25 mouse cellular contexts compared by ENCODE assay signal in genomic region chr2:30703308-30703707, GRCm38 (mm10).
DNase-seq lines count a peak whose midpoint lies in the region; ATAC-seq and TF ChIP-seq lines count a peak whose summit lies in the region.
"Had no signal": no experiment of that assay in that cellular context is flagged by ENCODE, and none has a peak within 500 bp of the region (broad histone marks: within the 10 kb centered on the region; RNA-seq: fewer than 3 reads in every experiment).

No protein-coding gene starts in this region.

- peak overlapping the region; percentile 32; the same call in 1 of the 2 replicates for H3K27ac ChIP-seq in heart, embryonic 13.5 days (replicated peaks)
- H3K27ac ChIP-seq in heart, embryonic 12.5 days (ENCODE audit: poor library complexity, severe bottlenecking), result no peak overlapping the region; the same call in 1 of the 2 replicates
- peak overlapping the region; percentile 55; the same call in 1 of the 2 replicates for H3K27ac ChIP-seq in intestine, embryonic 14.5 days (ENCODE audit: low read depth)
- H3K27ac ChIP-seq in intestine, embryonic 15.5 days, result no peak overlapping the region
- H3K27ac ChIP-seq in MEL (ENCODE audit: control insufficient read depth, low read depth, low read length), result no peak overlapping the region
- H3K27ac ChIP-seq: liver, embryonic 13.5 days had no signal

- TF ChIP-seq CTCF in MEL (IDR thresholded peaks at IDR 0.05 in 2 of 3, conservative IDR thresholded peaks at IDR 0.05 in 1 of 3; ENCODE audit: control insufficient read depth in 1 of 3, insufficient read depth in 1 of 3, low read depth in 2 of 3, low read length in 3 of 3, poor library complexity in 1 of 3, severe bottlenecking in 1 of 3), result no peak

- WGBS in heart, embryonic 13.5 days, result 82% methylated on average over 1 of the region's 1 CpGs
- WGBS in heart, embryonic 12.5 days, result 87% methylated on average over 1 of the region's 1 CpGs
- WGBS in intestine, embryonic 14.5 days, result 93% methylated on average over 1 of the region's 1 CpGs
- 90% methylated on average over 1 of the region's 1 CpGs for WGBS in intestine, embryonic 15.5 days

- no peak overlapping the region for H3K4me3 ChIP-seq in heart, embryonic 13.5 days
- no peak overlapping the region for H3K4me3 ChIP-seq in heart, embryonic 12.5 days
- H3K4me3 ChIP-seq in intestine, embryonic 14.5 days (ENCODE audit: low read depth, low read length), result no peak overlapping the region
- H3K4me3 ChIP-seq in intestine, embryonic 15.5 days (replicated peaks), result no peak overlapping the region
- no peak overlapping the region for H3K4me3 ChIP-seq in MEL (ENCODE audit: control insufficient read depth in 1 of 2, insufficient read depth in 1 of 2, low read depth in 2 of 2, low read length in 2 of 2)
- H3K4me3 ChIP-seq: embryonic facial prominence, embryonic 13.5 days; liver, embryonic 13.5 days; megakaryocyte, embryonic 14.5 days had no signal

- peaks cover 1% of the 10 kb centered on the region; the same call in 1 of the 2 replicates for H3K79me2 ChIP-seq in MEL (ENCODE audit: control insufficient read depth, insufficient read depth, low read length, poor library complexity)

- peak in 1 of 2 experiments; percentile 50; a peak in 1 of 4 replicates for TF ChIP-seq POLR2A in MEL (IDR thresholded peaks at IDR 0.05; ENCODE audit: control insufficient read depth in 1 of 2, insufficient read depth in 1 of 2, low read depth in 1 of 2, low read length in 2 of 2, poor library complexity in 1 of 2)

- H3K27me3 ChIP-seq in heart, embryonic 13.5 days (replicated peaks), result no peaks in the 10 kb centered on the region
- H3K27me3 ChIP-seq in heart, embryonic 12.5 days (replicated peaks), result no peaks in the 10 kb centered on the region
- no peaks in the 10 kb centered on the region for H3K27me3 ChIP-seq in intestine, embryonic 14.5 days (replicated peaks; ENCODE audit: control insufficient read depth, insufficient read depth, low read length)
- H3K27me3 ChIP-seq in intestine, embryonic 15.5 days (replicated peaks), result no peaks in the 10 kb centered on the region
- no peaks in the 10 kb centered on the region for H3K27me3 ChIP-seq in MEL (ENCODE audit: control insufficient read depth in 1 of 2, insufficient read depth in 2 of 2, low read length in 2 of 2)
- H3K27me3 ChIP-seq: embryonic facial prominence, embryonic 13.5 days had no signal

- no peak for ATAC-seq in heart, embryonic 13.5 days (ENCODE audit: extremely low read depth, insufficient number of reproducible peaks, low FRiP score, low TSS enrichment)
- no peak for ATAC-seq in heart, embryonic 12.5 days (ENCODE audit: insufficient number of reproducible peaks, low FRiP score)
- no peak for ATAC-seq in intestine, embryonic 14.5 days (replicated peaks; ENCODE audit: low FRiP score, low TSS enrichment, low read depth)
- no peak for ATAC-seq in intestine, embryonic 15.5 days
- no peak for ATAC-seq in erythroblast, adult 5-6 weeks (replicated peaks; ENCODE audit: low FRiP score, poor library complexity, severe bottlenecking)
- ATAC-seq: CD4-positive, CD25-positive, alpha-beta regulatory T cell, adult 4 months; forebrain, embryonic 16.5 days; intestine, embryonic 16.5 days had no signal

- DNase-seq in intestine, embryonic 14.5 days (ENCODE audit: low spot score), result no peak
- DNase-seq in lung, postnatal 10 days, result peak; percentile 7
- no peak for DNase-seq in lung, postnatal 14 days
- peak; percentile 46 for DNase-seq in MEL (ENCODE audit: low read depth, low spot score)
- DNase-seq: adrenal gland, postnatal 25 days; cerebellum, adult 8-10 months; cerebellum, postnatal 36 days; embryo, embryonic 11 days; gastrocnemius, postnatal 14 days; heart, postnatal 36 days; kidney, postnatal 36 days; layer of hippocampus, adult 9-11 months; liver, embryonic 13.5 days; lung, adult 2 months; thymus, adult 2 months; thymus, postnatal 4 days had no signal

- H3K4me2 ChIP-seq in heart, embryonic 13.5 days, result no peak overlapping the region
- no peak overlapping the region for H3K4me2 ChIP-seq in heart, embryonic 12.5 days
- H3K4me2 ChIP-seq in intestine, embryonic 14.5 days (ENCODE audit: low read length), result no peak overlapping the region
- no peak overlapping the region for H3K4me2 ChIP-seq in intestine, embryonic 15.5 days (replicated peaks)
- H3K4me2 ChIP-seq: embryonic facial prominence, embryonic 13.5 days; liver, embryonic 13.5 days had no signal

- H3K9ac ChIP-seq in heart, embryonic 13.5 days, result no peak overlapping the region
- H3K9ac ChIP-seq in heart, embryonic 12.5 days, result no peak overlapping the region
- no peak overlapping the region for H3K9ac ChIP-seq in intestine, embryonic 14.5 days (ENCODE audit: low read length)
- no peak overlapping the region for H3K9ac ChIP-seq in intestine, embryonic 15.5 days
- H3K9ac ChIP-seq in MEL (ENCODE audit: control insufficient read depth, low read depth, low read length, poor library complexity, severe bottlenecking), result no peak overlapping the region
- H3K9ac ChIP-seq: liver, embryonic 13.5 days had no signal

- H3K9me3 ChIP-seq in heart, embryonic 13.5 days, result peaks cover 4% of the 10 kb centered on the region; the same call in 1 of the 2 replicates
- peaks cover 6% of the 10 kb centered on the region for H3K9me3 ChIP-seq in heart, embryonic 12.5 days (replicated peaks)
- no peaks in the 10 kb centered on the region for H3K9me3 ChIP-seq in intestine, embryonic 14.5 days (ENCODE audit: control insufficient read depth, low read length)
- H3K9me3 ChIP-seq in intestine, embryonic 15.5 days, result no peaks in the 10 kb centered on the region
- no peaks in the 10 kb centered on the region for H3K9me3 ChIP-seq in MEL (replicated peaks; ENCODE audit: insufficient read depth, low read length)
- H3K9me3 ChIP-seq: liver, embryonic 13.5 days had no signal

- TF ChIP-seq RAD21 in MEL (IDR thresholded peaks at IDR 0.05; ENCODE audit: low read depth, low read length), result no peak

- TF ChIP-seq EP300 in MEL (IDR thresholded peaks at IDR 0.05; ENCODE audit: low read depth in 1 of 2, low read length in 2 of 2), result no peak

- peaks cover 59% of the 10 kb centered on the region for H3K4me1 ChIP-seq in heart, embryonic 13.5 days
- peaks cover 48% of the 10 kb centered on the region for H3K4me1 ChIP-seq in heart, embryonic 12.5 days (replicated peaks)
- H3K4me1 ChIP-seq in intestine, embryonic 14.5 days (replicated peaks; ENCODE audit: control insufficient read depth, insufficient read depth, low read length), result peaks cover 26% of the 10 kb centered on the region
- peaks cover 21% of the 10 kb centered on the region for H3K4me1 ChIP-seq in intestine, embryonic 15.5 days (replicated peaks)
- peaks cover 0 to 19% of the 10 kb centered on the region in 2 experiments; a peak in 2 of 4 replicates for H3K4me1 ChIP-seq in MEL (ENCODE audit: control insufficient read depth in 1 of 2, insufficient read depth in 2 of 2, low read length in 2 of 2)

- H3K36me3 ChIP-seq in heart, embryonic 13.5 days, result no peaks in the 10 kb centered on the region
- no peaks in the 10 kb centered on the region for H3K36me3 ChIP-seq in heart, embryonic 12.5 days
- H3K36me3 ChIP-seq in intestine, embryonic 14.5 days (ENCODE audit: control insufficient read depth, insufficient read depth, low read length), result no peaks in the 10 kb centered on the region
- no peaks in the 10 kb centered on the region for H3K36me3 ChIP-seq in intestine, embryonic 15.5 days
- peaks cover 0 to 3% of the 10 kb centered on the region in 2 experiments; a peak in 2 of 4 replicates for H3K36me3 ChIP-seq in MEL (ENCODE audit: control insufficient read depth in 1 of 2, insufficient read depth in 2 of 2, low read length in 2 of 2)
- H3K36me3 ChIP-seq: embryonic facial prominence, embryonic 13.5 days; liver, embryonic 13.5 days had no signal

TF ChIP-seq in MEL, 35 proteins besides CTCF, POLR2A, EP300 and RAD21:
- peak; percentile 92 for TF ChIP-seq POLR2AphosphoS2 (IDR thresholded peaks at IDR 0.05; ENCODE audit: low read length)
- no peak for TF ChIP-seq POLR2AphosphoS5 (IDR thresholded peaks at IDR 0.05; ENCODE audit: borderline replicate concordance, low read depth, low read length)
- TF ChIP-seq SMC3 (IDR thresholded peaks at IDR 0.05; ENCODE audit: low read depth, low read length), result peak; percentile 7; the same call in 1 of the 2 replicates

Comparison
In these comparisons a context has a peak if more than half of its experiments do, and no peak if none do; other contexts are left out.
1. H3K27ac ChIP-seq: peak in heart, embryonic 13.5 days (single experiment) and intestine, embryonic 14.5 days (single experiment); none in heart, embryonic 12.5 days (single experiment), intestine, embryonic 15.5 days (single experiment) and MEL (single experiment).
2. DNase-seq: peak in lung, postnatal 10 days (single experiment) and MEL (single experiment); none in intestine, embryonic 14.5 days (single experiment) and lung, postnatal 14 days (single experiment).